Mouse (Mus musculus): Measurements from ENCODE around the gene Map3k20. TPM values are rescaled to one million over a fixed set of nuclear protein-coding genes. Genes with fewer than 3 reads are reported as not detected.

The Map3k20 gene
- polyA plus RNA-seq, 1 experiment from 2014 or later = 21.8 TPM

GRCm38 (mm10) chr2:72252510-72253505 lies 32.6 kb upstream of the Map3k20 start:
- Histone ChIP-seq H3K27ac (no peak overlapping the region), H3K9me3 (no peaks in the 10 kb centered on the region), H3K4me1 (peaks cover 17% of the 10 kb centered on the region), H3K27me3 (no peaks in the 10 kb centered on the region), H3K9ac (no peak overlapping the region), H3K36me3 (no peaks in the 10 kb centered on the region), H3K4me2 (no peak overlapping the region), H3K4me3 (no peak overlapping the region)
- 49% methylated on average over 18 of the region's 18 CpGs for WGBS
- no peak for ATAC-seq (ENCODE audit: insufficient number of reproducible peaks, low FRiP score, low TSS enrichment, low read depth)

GRCm38 (mm10) chr2:72253882-72254281 lies 31.6 kb upstream of the Map3k20 start:
- H3K9ac ChIP-seq = no peak overlapping the region
- no peak for ATAC-seq (ENCODE audit: insufficient number of reproducible peaks, low FRiP score, low TSS enrichment, low read depth)
- H3K4me1 ChIP-seq = peaks cover 17% of the 10 kb centered on the region
- no peak overlapping the region for H3K4me2 ChIP-seq
- H3K27me3 ChIP-seq = no peaks in the 10 kb centered on the region
- WGBS = 40% methylated on average over 4 of the region's 4 CpGs
- no peak overlapping the region for H3K4me3 ChIP-seq
- H3K9me3 ChIP-seq = no peaks in the 10 kb centered on the region
- no peaks in the 10 kb centered on the region for H3K36me3 ChIP-seq
- H3K27ac ChIP-seq = peak overlapping the region; percentile 51

GRCm38 (mm10) chr2:72254813-72255582 lies 30.4 kb upstream of the Map3k20 start:
- ATAC-seq (ENCODE audit: insufficient number of reproducible peaks, low FRiP score, low TSS enrichment, low read depth) = no peak
- peak overlapping the region; percentile 38 for H3K4me2 ChIP-seq
- peak overlapping the region; percentile 67; the same call in 1 of the 2 replicates for H3K27ac ChIP-seq
- H3K27me3 ChIP-seq = no peaks in the 10 kb centered on the region
- peak overlapping the region; percentile 10 for H3K4me3 ChIP-seq
- no peaks in the 10 kb centered on the region for H3K36me3 ChIP-seq
- WGBS = 19% methylated on average over 14 of the region's 14 CpGs
- H3K9ac ChIP-seq = no peak overlapping the region
- H3K4me1 ChIP-seq = peaks cover 17% of the 10 kb centered on the region
- no peaks in the 10 kb centered on the region for H3K9me3 ChIP-seq

GRCm38 (mm10) chr2:72260704-72261103 lies 24.7 kb upstream of the Map3k20 start:
- no peak overlapping the region for H3K27ac ChIP-seq
- H3K9me3 ChIP-seq = no peaks in the 10 kb centered on the region
- no peak for ATAC-seq (ENCODE audit: insufficient number of reproducible peaks, low FRiP score, low TSS enrichment, low read depth)
- H3K4me2 ChIP-seq = no peak overlapping the region
- 87% methylated on average over 1 of the region's 1 CpGs for WGBS
- no peaks in the 10 kb centered on the region for H3K36me3 ChIP-seq
- no peak overlapping the region for H3K9ac ChIP-seq
- no peaks in the 10 kb centered on the region for H3K27me3 ChIP-seq
- H3K4me3 ChIP-seq = no peak overlapping the region
- no peaks in the 10 kb centered on the region for H3K4me1 ChIP-seq

- no peaks in the 10 kb centered on the region for H3K4me1 ChIP-seq
- no peak overlapping the region for H3K4me3 ChIP-seq
- H3K27me3 ChIP-seq = no peaks in the 10 kb centered on the region
- no peak overlapping the region for H3K9ac ChIP-seq
- no peak overlapping the region for H3K4me2 ChIP-seq
- 89% methylated on average over 6 of the region's 6 CpGs for WGBS
- no peak overlapping the region for H3K27ac ChIP-seq
- ATAC-seq (ENCODE audit: insufficient number of reproducible peaks, low FRiP score, low TSS enrichment, low read depth) = no peak
- no peaks in the 10 kb centered on the region for H3K9me3 ChIP-seq
- no peaks in the 10 kb centered on the region for H3K36me3 ChIP-seq
Observed at GRCm38 (mm10) chr2:72262814-72263480, 22.5 kb upstream of the Map3k20 start.

GRCm38 (mm10) chr2:72267390-72267789 lies 18.0 kb upstream of the Map3k20 start:
- no peak overlapping the region for H3K4me3 ChIP-seq
- ATAC-seq (ENCODE audit: insufficient number of reproducible peaks, low FRiP score, low TSS enrichment, low read depth) = 0 out of 2 replicates have a peak, but pooled peaks have one; percentile 58
- no peaks in the 10 kb centered on the region for H3K36me3 ChIP-seq
- no peak overlapping the region for H3K4me2 ChIP-seq
- H3K27ac ChIP-seq = no peak overlapping the region
- H3K27me3 ChIP-seq = no peaks in the 10 kb centered on the region
- no peaks in the 10 kb centered on the region for H3K9me3 ChIP-seq
- no peak overlapping the region for H3K9ac ChIP-seq
- 71% methylated on average over 6 of the region's 6 CpGs for WGBS
- 0 out of 2 replicates have a peak, but pooled peaks cover 3% of the 10 kb centered on the region for H3K4me1 ChIP-seq

- Histone ChIP-seq H3K9me3 (no peaks in the 10 kb centered on the region), H3K27ac (peak overlapping the region; percentile 13; the same call in 1 of the 2 replicates), H3K27me3 (no peaks in the 10 kb centered on the region), H3K4me2 (no peak overlapping the region), H3K4me1 (0 out of 2 replicates have a peak, but pooled peaks cover 3% of the 10 kb centered on the region), H3K9ac (no peak overlapping the region), H3K36me3 (no peaks in the 10 kb centered on the region), H3K4me3 (no peak overlapping the region)
- no peak for ATAC-seq (ENCODE audit: insufficient number of reproducible peaks, low FRiP score, low TSS enrichment, low read depth)
- WGBS = 66% methylated on average over 4 of the region's 4 CpGs
Observed at GRCm38 (mm10) chr2:72269651-72270341, 15.6 kb upstream of the Map3k20 start.

GRCm38 (mm10) chr2:72278247-72278873 lies 7.1 kb upstream of the Map3k20 start:
- 55% methylated on average over 4 of the region's 4 CpGs for WGBS
- Histone ChIP-seq H3K4me2 (no peak overlapping the region), H3K9me3 (no peaks in the 10 kb centered on the region), H3K4me3 (no peak overlapping the region), H3K4me1 (no peaks in the 10 kb centered on the region), H3K9ac (no peak overlapping the region), H3K36me3 (no peaks in the 10 kb centered on the region), H3K27me3 (no peaks in the 10 kb centered on the region), H3K27ac (no peak overlapping the region)
- no peak for ATAC-seq (ENCODE audit: insufficient number of reproducible peaks, low FRiP score, low TSS enrichment, low read depth)

- no peak overlapping the region for H3K9ac ChIP-seq
- ATAC-seq (ENCODE audit: insufficient number of reproducible peaks, low FRiP score, low TSS enrichment, low read depth) = no peak
- 91% methylated on average over 5 of the region's 5 CpGs for WGBS
- H3K4me1 ChIP-seq = 0 out of 2 replicates have a peak, but pooled peaks cover 3% of the 10 kb centered on the region
- H3K36me3 ChIP-seq = no peaks in the 10 kb centered on the region
- H3K27ac ChIP-seq = no peak overlapping the region
- no peak overlapping the region for H3K4me2 ChIP-seq
- no peaks in the 10 kb centered on the region for H3K9me3 ChIP-seq
- no peak overlapping the region for H3K4me3 ChIP-seq
- H3K27me3 ChIP-seq = no peaks in the 10 kb centered on the region
Observed at GRCm38 (mm10) chr2:72280524-72280923, 4.9 kb upstream of the Map3k20 start.

GRCm38 (mm10) chr2:72281971-72282370 lies 3.5 kb upstream of the Map3k20 start:
- no peak overlapping the region for H3K27ac ChIP-seq
- no peak overlapping the region for H3K4me3 ChIP-seq
- H3K9me3 ChIP-seq = no peaks in the 10 kb centered on the region
- H3K4me2 ChIP-seq = no peak overlapping the region
- ATAC-seq (ENCODE audit: insufficient number of reproducible peaks, low FRiP score, low TSS enrichment, low read depth) = no peak
- no peaks in the 10 kb centered on the region for H3K27me3 ChIP-seq
- H3K36me3 ChIP-seq = no peaks in the 10 kb centered on the region
- H3K4me1 ChIP-seq = 0 out of 2 replicates have a peak, but pooled peaks cover 3% of the 10 kb centered on the region
- no peak overlapping the region for H3K9ac ChIP-seq
- 88% methylated on average over 14 of the region's 14 CpGs for WGBS

GRCm38 (mm10) chr2:72282733-72283132 lies 2.7 kb upstream of the Map3k20 start:
- ATAC-seq (ENCODE audit: insufficient number of reproducible peaks, low FRiP score, low TSS enrichment, low read depth) = no peak
- no peak overlapping the region for H3K9ac ChIP-seq
- H3K36me3 ChIP-seq = no peaks in the 10 kb centered on the region
- H3K9me3 ChIP-seq = no peaks in the 10 kb centered on the region
- H3K4me2 ChIP-seq = no peak overlapping the region
- no peak overlapping the region for H3K4me3 ChIP-seq
- H3K4me1 ChIP-seq = 0 out of 2 replicates have a peak, but pooled peaks cover 7% of the 10 kb centered on the region
- no peaks in the 10 kb centered on the region for H3K27me3 ChIP-seq
- H3K27ac ChIP-seq = no peak overlapping the region
- 81% methylated on average over 4 of the region's 4 CpGs for WGBS

Data from limb, embryonic 15.5 days (tissue).